Mouse (Mus musculus) heart, adult 9 months (tissue): ENCODE measurements around the gene Bmp2k.

ENCODE experiments used
- DNase-seq, 2 experiments: peaks; one replicate each; pipeline ENCODE4 v3.0.0; 2022; ENCODE audit warnings: low spot score in 2 of 2

The Bmp2k gene

DNA sequence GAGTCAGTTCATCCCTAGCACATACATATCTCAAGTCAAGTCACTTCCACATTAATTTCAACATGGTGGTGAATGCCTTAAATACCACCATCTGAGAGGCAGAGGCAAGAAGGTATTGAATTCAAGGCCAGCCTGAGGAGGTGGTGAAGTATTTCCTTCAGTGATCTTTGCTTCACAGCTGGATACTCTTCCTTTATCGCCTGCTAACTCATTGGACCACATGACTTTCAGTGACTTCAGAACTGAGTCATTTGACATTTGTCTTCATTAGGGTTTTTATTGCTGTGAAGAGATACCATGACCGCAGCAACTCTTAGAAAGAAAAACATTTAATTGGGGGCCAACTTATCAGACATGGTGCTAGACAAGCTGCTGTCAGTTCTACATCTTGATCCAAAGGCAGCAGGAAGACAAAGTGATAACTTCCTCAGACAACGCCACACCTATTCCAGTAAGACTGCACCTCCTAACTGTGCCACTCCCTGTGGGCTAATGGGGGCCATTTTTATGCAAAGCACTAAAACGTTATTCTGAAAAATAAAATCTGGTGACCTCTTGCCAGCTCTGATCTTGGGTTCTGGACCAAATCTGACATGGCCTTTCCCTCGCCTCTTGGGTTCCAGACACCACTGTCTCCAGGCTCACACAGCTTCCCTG, 24.9 kb upstream of the Bmp2k start:
- DNase-seq: no peak

DNA sequence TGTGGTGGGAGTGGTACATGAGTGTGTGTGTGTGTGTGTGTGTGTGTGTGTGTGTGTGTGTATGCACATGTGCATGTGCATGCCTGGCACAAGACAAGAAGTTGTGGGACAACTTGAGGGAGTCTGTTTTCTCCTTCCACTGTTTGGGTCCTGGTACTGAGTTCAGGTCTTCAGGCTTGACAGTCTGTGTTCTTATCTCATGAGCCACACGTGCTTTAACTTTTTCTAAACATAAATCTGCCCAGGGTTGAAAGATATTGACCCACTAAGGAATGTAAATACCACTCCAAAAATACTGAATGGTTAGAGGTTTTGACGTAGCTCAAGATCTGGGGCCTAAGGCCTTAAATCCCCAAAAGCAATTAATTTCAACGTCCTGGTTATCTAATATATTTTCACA, 23.8 kb upstream of the Bmp2k start:
- DNase-seq: no peak

DNA sequence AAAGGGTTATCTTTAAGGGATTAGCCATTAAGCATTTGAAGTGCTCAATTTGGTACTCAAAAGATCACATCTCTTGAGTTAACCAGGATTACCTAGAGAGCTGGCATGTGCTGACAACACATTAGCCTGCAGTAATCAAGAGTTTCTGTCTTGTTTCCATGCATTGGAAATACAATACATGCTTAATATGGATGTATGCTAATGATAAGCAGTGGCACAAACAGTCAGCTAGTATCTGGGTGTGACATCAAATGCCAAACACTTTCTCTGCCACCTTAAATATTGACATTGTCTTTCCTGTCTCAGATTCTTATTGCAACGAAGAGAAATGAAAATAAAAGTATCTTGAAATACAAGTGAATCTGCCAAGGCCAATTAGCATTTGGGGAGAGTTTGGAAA, 22.8 kb upstream of the Bmp2k start:
- no peak for DNase-seq

DNA sequence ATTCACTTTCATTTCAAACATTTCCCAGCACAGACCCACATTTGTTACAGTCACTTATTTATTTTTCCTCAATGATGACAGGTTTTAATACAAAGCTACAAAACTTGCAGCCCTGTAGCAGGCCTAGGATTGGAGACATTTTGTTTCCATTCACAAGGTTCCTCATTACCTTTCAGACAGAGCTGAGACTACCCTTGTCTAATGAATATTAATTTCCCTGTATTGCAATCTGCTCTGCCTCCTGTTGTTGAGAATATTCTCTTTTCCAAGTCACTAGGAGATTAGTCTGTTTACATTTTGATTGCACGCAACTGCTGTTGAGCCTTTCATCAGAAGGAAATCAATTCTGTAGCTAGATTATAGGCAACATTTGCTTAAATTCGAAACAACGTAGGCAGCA, 22.4 kb upstream of the Bmp2k start:
- no peak for DNase-seq

DNA sequence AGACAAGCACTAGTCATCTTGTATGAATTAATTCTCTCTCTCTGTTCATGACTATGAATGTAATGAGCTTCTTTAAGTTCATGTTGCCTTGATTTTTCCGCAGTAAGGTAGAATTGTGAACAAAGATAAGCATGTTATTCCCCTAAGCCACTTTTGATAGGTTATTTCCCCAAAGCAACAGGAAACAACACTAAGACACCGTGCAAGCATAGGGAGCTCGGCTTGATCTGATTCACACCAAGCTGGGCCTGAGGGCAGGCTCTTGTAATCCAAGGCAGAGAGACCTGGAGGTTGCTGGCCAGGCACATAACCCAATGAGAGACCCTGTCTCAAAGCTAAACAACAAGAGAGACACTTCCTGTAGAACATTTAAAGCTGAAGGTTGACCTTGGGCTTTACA, 21.3 kb upstream of the Bmp2k start:
- no peak for DNase-seq

DNA sequence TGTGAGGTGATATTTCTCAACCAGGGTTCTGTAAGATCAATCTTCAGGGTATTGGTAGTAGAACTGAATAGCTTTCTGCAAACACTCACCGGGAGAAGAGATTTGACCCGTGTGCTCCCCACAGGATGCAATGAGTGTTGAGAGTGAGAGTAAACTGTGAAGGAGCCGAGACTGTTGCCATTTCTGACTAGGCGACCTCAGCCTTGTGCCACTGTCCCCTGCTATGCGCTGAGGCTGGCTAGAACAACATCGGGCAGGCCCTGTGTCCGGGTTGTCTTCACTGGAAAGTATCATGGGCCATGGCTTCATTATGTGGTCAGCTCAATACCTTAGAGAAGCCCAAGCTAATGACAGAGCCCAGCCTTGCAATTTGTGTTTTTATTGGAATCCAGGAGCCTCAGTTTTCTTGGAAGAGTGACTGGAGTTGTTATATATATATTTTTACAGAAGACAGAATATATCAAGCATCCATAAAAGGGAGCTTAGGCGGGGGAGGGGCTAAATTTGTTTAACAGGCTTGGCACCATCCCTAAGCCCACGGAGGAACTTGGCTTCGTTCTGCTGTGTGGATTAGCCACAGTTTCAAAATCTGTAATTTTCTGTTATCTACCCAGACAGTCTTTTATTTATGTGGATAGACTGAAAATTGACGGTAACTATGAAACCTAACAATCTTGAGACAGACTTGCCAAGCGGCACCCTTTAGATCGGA, 18.0 kb upstream of the Bmp2k start:
- no peak for DNase-seq

DNA sequence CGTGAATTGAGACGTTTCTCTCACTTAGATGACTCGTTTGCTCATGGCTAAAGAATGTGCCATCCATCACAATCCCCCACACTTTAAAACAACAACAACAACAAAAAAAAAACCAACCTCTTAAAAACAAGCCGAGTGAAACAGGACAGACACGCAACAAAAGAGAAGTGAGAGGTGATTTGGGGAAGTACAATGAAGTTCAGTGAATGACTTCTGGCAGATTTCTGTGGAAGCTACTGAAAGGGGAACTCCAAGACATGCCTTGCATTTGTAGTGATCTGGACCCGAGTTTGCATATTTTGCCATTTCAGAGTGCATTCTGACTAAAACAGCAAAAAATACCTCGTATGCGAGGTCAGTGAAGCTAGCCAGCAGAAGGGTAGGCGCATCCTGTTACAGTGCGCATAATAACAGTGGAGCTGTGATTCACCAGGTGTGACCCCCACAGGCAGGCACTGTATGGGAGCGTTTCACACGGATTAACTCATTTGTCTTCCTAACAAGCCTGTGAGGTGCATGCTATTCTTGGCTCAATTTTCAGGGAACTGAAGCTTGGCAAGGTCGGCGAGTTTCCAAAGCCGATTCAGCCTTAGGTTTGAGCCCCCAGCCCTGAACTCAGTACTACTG, 17.4 kb upstream of the Bmp2k start:
- peak in 1 of 2 experiments; percentile 62 for DNase-seq

DNA sequence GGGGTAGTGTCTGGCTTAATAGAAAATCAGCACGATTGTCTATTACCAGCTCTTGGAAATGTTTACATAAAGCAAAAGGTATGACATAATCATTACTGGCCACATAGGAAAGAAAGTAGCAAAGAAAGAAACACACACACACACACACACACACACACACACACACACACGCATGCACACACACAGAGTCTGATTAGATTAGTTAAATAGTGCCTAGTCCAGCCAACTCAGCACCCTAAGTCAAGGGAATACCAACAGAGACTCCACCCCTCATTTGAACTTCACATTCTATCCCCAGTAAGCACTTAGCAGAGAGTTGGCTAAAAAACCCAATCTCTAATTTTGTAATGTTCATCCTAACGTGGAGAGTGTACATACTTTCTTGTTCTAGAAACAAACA, 15.5 kb upstream of the Bmp2k start:
- DNase-seq: no peak

DNA sequence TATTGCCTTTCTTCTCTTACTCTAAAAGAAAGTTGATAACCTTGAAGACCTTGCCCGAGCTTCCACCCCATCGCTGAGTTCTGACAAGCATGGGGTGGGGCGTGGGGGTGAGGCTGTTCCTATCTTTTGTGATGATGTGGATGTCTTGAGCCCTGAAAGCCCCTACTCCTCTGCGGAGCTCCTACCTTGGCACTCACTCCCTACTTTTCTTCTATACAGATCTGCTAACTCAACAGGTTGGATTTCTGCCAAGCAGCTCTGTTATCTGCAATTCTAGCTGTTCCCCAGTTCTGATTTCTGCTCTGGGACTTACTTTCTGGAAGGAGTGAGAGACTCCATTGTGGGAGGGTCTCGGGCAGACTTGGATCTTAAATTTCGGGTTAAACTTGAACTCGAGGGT, 14.3 kb upstream of the Bmp2k start:
- no peak for DNase-seq

DNA sequence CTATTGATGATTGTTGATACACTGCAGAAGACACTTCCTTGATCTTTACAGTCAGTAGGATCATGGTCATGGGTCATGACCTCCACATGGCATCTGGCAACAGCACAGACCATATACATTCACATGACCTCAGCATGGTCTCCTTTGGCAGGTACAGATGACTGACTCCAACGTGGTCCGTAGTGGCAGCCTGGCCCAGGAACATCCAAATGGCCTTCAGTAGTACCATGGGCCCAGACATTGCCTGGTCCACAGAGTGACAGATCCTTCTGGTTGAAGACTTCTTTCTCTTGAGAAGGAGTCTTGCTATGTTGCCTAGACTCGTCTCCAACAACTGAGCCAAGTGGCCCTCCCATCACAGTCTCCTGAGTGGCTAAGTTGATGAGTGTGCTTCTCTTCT, 10.6 kb upstream of the Bmp2k start:
- no peak for DNase-seq

DNA sequence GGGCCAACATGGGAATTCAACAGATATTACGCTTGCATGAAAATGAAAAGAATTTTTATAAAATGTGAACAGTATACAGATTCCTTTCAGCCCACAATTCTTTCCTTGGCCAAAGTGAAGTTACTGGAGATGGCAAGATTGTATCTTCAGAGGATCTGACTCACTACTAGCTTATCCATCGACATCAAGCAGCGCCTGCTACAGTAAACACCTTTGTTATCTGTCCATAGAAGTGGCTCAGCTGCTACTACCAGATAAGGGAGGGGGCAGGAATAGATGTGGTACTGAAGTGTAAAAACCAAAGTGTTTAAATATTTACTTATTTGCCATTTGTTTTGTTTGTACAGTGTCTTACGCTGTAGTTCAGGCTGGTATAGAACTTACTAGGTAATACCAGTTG, 8.6 kb upstream of the Bmp2k start:
- DNase-seq: no peak

DNA sequence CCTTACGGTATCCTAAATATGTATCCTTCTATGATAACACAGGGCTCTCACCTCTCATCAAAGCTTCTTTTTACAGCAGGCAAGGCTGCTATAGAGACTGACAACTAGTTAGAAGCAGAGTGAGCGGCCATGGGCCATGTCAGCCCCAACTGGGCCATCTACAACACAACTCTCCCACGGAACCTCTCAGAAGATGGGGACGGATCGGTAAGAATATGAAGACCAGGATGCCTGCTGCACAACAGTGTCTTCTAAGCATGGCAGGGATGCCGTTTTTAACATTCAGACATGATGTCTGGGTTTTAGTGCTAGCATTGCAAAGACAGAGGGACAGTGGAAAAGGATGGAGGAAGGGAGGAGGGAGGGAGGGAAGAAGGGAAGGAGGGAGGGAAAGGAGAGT, 6.3 kb upstream of the Bmp2k start:
- DNase-seq: no peak

DNA sequence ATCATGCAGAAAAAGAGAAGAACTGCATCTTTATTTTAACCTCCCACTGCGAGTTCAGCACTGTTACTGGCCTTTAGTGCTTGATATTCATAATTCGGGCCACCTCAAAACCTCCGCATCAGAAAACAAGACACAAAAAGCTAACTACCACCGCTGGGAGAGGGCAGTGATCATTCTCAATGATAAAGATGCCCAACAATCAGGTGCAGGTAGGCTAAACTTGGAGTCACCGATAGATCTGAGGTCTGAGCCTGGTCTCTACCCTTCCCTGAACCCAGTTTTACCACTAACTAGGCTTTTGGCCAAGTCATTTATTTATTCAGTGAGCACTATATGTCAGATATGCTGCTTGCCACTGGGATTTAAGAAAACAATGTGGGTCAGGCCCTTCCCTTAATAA, 4.8 kb upstream of the Bmp2k start:
- no peak for DNase-seq

DNA sequence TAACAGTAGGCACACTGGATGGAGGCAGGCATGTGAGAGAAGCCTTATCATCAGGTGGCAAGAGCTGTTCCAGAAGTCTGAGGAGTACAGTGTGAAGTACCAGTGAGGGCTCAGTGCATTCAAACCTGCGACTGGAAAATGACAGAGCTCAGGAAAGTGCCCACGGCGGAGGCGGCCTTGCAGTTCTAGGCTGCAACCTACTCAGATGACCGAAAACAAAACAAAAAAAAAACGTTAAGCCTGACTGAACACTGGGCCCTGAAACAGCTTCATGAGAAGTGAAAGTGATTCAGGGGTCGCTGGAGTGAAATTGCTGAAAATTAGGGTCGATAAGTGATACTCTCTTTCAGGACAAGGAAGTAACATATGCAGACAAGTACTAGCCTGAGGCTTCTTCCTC, 4.4 kb upstream of the Bmp2k start:
- no peak for DNase-seq

DNA sequence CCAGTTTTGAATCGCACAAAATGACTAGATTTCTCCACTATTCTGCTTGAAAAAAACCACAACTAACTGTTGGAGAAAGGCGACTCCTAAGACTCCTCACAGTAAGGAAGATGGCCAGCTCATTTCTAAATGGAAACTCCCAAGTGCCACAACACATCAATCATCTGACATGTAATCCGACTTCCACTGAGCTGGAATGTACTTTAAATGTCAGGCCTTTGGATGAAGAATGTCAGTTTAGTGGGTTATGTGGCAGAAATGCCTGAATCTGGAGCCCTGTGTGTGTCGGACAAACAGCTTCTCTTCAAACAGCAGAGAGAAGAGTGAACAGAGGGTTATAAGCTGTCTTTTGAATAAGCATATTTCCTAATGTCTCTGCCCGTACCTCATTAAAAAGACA, 1.7 kb upstream of the Bmp2k start:
- no peak for DNase-seq

DNA sequence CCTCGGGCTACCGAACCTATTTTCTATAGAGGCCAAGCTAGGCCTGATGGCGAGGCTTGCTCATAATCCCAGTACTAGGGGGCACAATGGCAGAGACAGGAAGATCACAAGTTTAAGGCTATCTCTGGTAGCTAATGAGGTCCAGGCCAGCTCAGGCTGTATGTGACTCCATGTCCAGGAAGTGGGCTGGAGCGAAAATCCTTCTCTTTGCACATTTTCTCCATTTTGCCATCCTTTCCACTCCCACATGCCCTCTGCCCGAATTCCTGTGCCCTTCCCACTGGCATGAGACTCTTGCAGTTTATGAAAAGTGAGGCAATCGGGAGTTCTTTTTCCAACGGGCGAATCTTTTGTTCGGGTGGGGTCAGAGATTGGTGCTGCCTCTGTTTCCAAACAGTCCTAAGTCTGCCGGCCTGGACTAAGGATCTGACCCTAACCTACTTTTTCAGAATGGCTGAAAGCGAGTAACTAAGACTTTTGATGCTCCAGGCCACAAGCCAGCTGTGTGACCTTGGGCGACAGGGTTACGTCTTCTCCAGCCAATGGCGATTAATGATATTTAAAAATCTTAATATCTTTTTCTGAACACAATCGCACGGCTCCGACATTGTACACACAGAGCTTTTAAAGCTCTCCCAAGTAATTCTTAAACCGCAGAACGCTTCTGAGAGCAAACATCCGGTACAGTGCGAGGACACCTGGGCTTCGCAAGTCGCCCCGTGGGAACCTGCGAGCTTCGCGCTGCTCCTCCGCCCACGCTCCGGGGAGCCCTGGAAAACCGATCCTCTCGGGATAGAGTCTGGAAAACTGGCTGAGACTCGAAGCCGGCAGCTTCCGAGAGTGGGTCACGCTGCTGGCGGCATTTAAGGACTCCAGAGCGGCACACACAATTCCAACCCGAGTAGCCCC, 834 bp upstream of the Bmp2k start:
- DNase-seq: peak in 1 of 2 experiments; percentile 19

DNA sequence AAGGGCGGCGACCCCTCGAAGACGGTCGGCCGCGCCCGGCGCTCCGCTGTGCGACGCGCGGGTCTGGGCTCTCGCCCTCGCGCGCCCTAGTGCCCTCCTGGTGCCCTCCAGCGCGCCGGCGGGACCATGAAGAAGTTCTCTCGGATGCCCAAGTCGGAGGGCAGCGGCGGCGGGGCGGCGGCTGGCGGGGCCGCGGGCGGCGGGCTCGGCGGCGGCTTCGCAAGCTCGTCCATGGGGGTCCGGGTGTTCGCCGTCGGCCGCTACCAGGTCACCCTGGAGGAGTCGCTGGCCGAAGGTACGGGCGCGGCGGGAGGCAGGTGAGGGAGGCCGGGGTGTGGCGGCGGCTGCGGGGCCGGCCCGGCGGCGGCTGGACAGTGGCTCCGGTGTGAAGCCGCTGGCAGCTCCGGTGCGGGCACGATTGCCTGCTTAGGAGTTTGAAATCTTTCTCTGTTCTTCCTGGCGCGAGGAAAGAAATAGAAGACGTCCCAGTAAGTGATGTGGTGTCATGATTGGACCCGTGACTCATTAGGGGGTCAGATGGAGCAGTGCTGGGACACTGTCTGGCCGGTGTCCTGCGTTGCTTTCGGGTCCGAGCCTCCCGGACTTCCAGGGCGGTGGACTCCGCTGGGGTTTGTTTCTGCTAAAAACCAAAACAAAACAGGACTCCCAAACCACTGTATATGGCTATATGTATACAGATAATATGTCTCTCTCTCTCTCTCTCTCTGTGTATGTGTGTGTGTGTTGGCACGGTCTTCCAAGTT, 495 bp downstream of the Bmp2k start:
- DNase-seq: peak in 1 of 2 experiments; percentile 57

DNA sequence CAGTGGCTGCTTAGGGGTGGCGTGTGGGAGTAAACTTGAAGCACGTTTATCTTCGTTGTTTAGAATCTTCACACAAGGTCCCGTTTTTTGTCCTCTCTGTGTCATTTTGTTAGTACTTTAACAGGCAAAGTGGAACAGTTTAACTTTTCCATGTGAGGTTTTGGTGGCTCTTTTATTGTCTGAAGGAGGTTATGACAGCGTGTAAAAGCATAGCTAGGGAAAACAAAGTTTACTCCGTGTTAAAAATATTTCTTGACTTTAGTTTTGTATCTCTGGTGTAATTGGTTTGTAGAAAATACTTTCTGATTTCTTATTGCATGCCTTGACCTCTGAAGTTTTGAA, 1.0 kb downstream of the Bmp2k start:
- DNase-seq: no peak

DNA sequence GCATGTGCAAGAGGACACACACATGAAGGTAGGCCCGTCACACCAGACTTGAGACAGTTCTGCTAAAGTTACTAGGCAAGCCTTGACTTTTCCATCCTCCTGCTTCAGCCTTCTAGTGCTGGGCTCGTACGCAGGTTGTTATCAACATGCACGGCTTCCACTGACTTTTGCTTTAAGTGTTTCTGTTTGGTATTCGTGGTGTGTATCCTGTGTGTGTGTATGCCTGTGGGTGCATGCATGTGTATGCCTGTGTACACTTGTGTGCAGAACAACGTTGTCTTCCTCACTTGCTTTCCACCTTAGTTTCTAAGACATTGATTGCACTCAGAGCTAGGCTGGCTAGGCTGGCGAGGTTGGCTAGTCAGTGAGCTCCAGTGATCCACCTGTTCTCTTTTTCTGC, 2.1 kb downstream of the Bmp2k start:
- DNase-seq: no peak

DNA sequence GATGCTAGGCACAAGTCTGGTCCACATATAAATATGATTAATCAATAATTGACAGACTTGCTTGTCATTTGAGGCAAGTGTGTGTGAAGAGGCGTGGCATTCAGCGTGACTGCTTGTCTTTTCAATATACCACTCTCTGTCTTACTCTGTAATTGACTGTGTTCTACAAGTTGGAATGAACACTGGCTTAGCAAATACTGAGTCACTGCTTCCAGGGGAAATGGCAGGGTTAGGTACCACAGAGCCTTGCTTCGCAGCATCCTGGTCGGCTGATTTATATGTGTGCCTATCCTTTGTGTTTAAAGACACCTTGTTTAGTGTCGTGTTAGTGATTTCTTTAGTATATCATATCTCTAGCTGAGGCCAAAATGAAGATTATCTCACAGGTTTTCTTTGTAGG, 3.0 kb downstream of the Bmp2k start:
- no peak for DNase-seq

DNA sequence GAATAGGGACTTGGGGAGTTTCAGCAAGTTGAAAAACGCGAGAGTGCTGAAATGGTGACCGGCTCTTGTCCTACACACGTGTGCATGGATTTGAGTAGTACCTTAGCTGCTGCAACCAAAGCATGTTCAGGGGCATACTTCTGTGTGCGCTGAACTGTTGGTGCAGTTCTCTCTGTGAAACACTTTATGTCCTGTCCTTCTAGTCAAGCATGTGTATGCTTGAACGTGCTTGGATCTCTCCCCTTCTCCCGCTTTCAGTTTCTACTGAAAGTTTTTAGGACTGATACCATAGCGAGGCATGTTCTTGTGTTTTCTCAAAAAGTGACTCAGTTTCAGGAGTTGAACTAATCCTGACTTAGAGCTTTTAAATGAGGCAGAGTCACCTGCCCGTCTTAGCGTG, 3.7 kb downstream of the Bmp2k start:
- no peak for DNase-seq

DNA sequence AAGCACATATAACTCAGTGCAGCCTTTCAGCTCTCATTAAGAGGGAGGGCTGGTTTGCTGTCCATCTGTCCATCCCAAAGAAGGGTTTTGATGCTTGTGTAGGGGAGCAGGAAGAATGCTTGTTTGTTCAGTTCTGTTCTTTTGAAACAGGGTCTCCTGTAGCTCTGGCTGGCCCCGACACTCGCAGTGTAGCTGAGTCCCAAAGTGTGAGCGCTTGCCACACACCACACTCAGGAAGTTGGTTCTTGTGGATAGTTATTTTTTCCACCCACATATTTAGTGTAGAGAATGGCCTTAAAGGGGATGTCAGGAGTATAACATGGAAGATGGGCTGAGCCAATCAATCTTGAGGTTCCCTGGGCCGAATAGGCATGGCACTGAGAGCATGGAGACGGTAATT, 4.1 kb downstream of the Bmp2k start:
- no peak for DNase-seq
